Mouse (Mus musculus) lung, postnatal 0 days (tissue): ENCODE results near the gene Ttbk2.

ENCODE experiments used
- CTCF ChIP-seq: IDR thresholded peaks from 2 replicates; pipeline ENCODE4 v1.5.1; 2016; ENCODE audit warnings: antibody characterized with exemption, mild to moderate bottlenecking
- EP300 ChIP-seq: IDR thresholded peaks from 2 replicates; pipeline ENCODE4 v1.6.1; 2016; ENCODE audit warnings: antibody characterized with exemption, mild to moderate bottlenecking, control low read depth

GRCm38 (mm10) chr2:120731877-120732530, 118.4 kb downstream of the Ttbk2 start:
- no peak for TF ChIP-seq CTCF
- no peak for TF ChIP-seq EP300
